Mouse (Mus musculus): Measurements from ENCODE around the gene Zcwpw1.

The Zcwpw1 gene

DNA sequence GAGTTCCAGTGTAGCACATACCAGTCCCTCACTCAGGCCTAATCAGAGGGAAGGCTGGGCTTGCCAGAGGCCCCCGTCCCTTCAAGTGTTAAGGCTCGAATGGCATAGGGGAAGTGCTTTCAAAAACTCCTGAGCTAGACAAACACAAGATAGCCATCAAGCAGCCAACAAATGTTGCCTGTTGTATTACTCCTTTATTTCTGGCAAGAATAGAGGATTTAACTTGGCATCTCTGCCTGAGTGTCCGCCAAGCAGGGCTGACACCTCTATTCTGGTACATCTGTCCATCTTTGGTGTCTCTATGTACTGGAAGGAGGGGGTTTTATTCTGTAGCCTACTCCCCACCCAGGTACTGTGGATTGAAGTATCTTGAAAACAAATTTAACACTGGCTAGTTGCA is 31.5 kb upstream of the Zcwpw1 start:
- no peak for DNase-seq

- DNase-seq: peak; percentile 87
Measured at GRCm38 (mm10) chr5:137756882-137757661, 30.5 kb upstream of the Zcwpw1 start.

- DNase-seq: no peak
Measured at GRCm38 (mm10) chr5:137757887-137758286, 29.7 kb upstream of the Zcwpw1 start.

DNA sequence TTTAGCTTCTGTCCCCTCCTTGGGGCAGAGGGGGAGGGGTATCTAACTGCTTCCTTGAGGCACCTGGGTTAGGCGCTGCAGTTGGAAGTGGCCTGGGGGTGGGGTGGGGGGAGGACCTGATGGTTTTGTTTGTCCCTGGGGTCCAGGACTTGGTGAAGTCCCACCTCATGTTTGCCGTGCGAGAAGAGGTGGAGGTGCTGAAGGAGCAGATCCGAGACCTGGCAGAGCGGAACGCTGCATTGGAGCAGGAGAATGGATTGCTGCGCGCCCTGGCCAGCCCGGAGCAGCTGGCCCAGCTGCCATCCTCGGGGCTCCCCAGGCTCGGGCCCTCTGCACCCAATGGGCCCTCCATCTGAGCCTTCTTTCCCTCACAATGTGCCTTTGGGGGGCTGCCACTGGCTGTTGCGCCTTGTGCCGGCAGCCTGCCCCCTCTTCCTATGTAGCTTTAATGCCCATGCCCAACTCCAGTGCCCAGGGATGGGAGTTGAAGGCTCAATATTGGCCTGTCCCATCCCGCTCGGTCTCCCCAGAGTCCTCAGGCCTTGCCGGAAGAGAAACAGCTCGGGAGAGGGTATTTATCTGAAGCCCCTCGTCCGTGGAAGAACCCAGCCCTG is 28.6 kb upstream of the Zcwpw1 start:
- DNase-seq: no peak

DNA sequence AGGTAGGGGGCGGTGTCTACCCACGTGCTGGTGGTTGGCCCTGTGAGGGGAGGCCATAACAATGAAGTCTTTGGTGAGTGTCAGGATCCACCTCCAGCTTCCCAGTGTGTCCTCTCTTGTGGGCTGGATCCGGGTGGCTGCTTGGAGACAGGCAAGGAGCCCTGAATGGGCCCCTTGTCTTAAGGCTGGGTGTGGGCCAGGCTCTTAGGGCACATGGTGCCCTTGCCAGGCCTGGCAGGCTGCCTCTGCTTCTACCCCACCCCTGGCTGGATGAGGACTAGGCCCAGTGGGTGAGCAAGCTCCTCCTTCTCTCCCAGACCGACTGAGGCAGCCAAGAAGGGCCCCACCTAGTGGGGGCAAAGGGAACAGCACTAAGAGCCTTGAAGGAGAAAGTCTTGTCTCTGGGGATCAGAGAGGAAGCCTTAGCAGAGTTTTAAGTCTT is 27.6 kb upstream of the Zcwpw1 start:
- peak; percentile 84 for DNase-seq

DNA sequence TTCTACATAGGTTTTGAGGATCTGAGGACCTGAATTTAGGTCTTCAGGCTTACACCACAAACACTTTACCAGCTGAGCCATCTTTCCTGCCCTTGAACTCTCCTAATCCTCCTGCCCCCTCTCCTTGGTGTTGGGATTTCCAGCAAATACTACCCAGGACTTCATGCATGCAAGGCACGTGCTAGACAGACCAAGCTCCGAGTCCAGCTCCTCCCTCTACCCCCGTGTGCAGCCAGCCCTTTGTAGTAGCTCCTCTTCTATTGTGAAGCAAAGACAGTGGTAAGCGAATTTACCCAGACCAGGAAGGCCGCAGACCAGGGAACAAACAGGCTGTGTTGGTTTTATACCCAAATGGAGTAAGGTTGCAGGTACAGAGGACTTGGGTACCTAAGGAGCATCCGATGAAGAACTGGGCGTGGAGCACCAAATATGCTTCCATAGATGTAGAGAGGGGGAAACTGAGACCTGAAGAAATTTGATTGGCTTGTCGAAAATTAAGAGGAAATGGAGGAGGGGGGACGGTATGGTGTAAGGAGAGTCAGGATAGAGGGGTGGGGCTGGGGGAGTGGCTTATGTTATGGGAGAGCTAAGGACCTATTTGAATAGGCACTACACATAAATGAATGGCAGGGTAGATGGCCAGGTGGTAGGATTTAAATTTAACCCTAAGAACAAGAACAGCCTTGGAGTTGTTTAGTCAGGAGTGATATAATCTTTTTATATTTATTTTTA is 22.8 kb upstream of the Zcwpw1 start:
- DNase-seq: no peak

DNA sequence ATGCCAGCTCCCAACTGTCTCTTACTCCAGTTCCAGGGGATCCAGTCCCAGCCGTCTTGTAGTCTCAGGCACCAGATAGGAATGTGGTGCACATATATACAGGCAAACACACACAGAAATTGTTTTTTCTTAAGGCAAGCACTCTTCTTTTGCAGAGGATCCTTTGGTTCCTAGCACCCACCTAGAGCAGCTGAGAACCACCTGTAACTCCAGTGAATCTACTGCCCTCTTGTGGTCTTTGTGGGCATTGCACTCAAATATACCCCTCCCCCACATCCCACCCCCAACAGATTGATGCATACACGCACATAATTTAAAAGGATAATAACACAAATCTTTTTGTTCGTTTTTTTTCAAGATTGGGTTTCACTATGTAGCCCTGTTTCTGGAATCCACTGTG is 21.3 kb upstream of the Zcwpw1 start:
- no peak for DNase-seq

GRCm38 (mm10) chr5:137768475-137768874 is 19.1 kb upstream of the Zcwpw1 start:
- DNase-seq: no peak

- DNase-seq: peak; percentile 55
Measured at GRCm38 (mm10) chr5:137770709-137771108, 16.9 kb upstream of the Zcwpw1 start.

DNA sequence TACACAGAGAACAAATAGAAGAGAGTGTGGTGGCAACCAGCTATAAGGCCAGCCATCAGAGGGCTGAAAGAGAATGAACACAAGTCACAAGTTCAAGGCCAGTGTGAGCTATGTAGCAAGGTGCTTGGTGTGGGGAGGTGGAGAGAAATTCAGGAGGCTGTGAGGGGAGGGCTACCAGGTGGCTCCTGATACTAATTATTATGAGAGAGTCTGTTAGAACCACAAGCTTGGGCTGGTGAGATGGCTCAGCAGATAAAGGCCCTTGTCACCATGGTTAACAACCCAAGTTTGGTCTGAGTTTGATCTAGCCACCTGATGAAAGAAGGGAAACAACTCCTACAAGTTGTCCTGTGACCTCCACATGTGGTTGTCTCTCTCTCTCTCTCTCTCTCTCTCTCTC is 14.8 kb upstream of the Zcwpw1 start:
- no peak for DNase-seq

DNA sequence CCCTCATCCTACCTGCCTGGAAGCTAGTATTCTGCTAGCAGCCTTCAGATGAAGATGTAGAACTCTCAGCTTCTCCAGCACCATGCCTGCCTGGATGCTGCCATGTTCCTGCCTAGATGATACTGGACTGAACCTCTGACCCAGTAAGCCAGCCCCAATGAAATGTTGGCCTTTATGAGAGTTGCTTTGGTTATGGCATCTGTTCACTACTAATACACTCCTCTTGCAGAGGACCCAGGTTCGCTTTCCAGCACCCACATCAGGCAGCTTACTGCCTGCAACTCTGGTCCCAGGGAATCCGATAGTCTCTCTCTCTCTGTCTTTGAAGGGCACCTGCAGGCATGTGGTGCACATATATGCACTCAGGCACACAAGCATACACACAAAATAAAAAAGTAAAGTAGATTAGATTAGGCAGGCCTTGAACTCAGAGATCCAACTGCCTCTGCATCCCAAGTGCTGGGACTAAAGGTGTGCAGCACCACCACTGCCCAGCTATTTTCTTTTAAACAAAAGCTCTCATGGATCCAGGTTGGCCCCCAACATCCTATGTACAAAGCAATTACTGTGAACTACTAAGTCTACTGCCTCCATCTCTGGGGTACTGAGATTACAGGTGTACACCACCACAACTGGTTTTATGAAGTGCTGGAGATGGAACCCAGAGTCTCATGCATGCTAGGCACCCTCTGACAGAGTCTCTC is 11.9 kb upstream of the Zcwpw1 start:
- no peak for DNase-seq

- peak; percentile 45 for DNase-seq
Measured at GRCm38 (mm10) chr5:137776408-137776918, 11.1 kb upstream of the Zcwpw1 start.

GRCm38 (mm10) chr5:137777267-137777845 is 10.2 kb upstream of the Zcwpw1 start:
- no peak for DNase-seq

GRCm38 (mm10) chr5:137778635-137779034 is 9.0 kb upstream of the Zcwpw1 start, which contains the start of gene Ppp1r35:
Gene Ppp1r35, plus strand, starts transcription at chr5:137778849.
- DNase-seq: peak; percentile 96

DNA sequence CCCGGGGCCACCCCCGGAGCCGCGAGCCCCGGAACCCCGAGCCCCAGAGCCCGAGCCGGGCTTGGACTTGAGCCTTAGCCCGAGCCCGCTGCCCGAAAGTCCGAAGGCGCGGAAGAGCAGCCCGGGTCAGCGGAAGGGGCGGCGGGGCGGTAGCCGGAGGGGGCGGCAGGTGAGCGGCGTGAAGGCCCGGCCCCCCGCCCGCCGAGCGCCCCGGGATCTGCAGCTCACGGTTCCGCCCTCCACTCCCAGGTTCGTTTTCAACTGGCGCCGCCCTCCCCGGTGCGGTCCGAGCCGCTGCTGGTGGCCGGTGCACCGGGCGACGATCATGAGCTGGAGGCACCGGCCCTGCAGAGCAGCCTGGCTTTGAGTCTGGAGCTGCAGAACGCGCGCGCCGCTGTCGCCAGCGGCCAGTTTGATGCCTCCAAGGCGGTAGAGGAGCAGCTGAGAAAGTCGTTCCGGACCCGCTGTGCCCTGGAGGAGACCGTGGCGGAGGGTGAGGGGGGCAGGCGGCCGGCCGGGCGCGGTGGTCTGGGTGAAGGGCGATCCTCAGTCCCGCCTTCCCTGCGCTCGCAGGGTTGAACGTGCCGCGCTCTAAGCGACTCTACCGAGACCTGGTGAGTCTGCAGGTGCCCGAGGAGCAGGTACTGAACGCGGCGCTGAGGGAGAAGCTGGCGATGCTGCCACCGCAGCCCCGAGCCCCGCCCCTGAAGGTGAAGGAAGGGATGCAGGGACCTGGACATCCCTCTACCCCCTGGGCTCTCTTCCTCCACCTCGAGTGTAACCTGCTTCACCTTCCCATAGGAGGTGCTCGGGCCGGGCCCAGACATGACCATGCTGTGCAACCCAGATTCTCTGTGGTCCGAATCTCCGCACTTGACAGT is 8.3 kb upstream of the Zcwpw1 start:
- DNase-seq: peak; percentile 73

- DNase-seq: no peak
Measured at GRCm38 (mm10) chr5:137781661-137782060, 5.9 kb upstream of the Zcwpw1 start.

- DNase-seq: no peak
Measured at GRCm38 (mm10) chr5:137782776-137783522, 4.6 kb upstream of the Zcwpw1 start.

GRCm38 (mm10) chr5:137783901-137784540 is 3.6 kb upstream of the Zcwpw1 start:
- DNase-seq: no peak

GRCm38 (mm10) chr5:137784546-137784945 is 3.1 kb upstream of the Zcwpw1 start:
- DNase-seq: no peak

Data from liver (tissue).